Mouse (Mus musculus): ENCODE data around the gene Kmt2d.

Kmt2d gene

DNA sequence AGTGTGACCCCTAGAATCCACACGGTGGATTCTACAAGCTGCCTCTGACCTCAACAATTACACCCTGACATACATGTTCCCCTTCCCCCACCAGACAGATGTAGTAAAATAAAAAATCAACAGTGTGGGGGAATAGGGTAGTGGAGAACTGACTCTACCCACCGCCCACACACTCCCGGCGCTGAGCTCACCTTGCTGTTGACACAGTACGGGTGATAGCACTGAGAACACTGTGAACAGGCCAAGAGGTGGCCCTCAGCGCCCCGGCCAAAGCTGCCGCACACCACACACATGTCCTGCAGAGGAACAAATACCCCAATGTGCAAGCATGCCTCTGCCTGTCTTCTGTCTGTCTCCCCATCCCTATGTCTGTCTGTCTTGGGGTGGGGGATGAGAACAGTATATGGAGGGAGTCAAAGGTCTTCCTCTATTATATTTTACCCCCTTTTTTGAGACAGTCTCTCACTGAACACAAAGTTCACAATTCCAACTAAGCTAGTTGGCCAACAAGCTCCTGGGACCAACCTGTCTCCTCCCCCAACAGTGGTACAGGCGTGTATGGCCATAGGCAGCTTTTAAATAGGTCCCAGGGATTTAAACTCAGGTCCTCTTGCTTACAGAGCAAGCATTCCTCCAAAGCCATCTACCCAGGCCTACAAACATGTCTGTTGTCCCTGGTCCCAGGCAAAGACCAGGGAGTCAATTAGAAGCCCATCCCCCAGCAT is 11.5 kb downstream of the Kmt2d start:
- no peak for DNase-seq (ENCODE audit: low read depth, low spot score)

- DNase-seq (ENCODE audit: low read depth, low spot score), result no peak
Measured at GRCm38 (mm10) chr15:98854214-98854613, 16.8 kb downstream of the Kmt2d start.

GRCm38 (mm10) chr15:98853161-98853937 is 17.7 kb downstream of the Kmt2d start:
- no peak for DNase-seq (ENCODE audit: low read depth, low spot score)

DNA sequence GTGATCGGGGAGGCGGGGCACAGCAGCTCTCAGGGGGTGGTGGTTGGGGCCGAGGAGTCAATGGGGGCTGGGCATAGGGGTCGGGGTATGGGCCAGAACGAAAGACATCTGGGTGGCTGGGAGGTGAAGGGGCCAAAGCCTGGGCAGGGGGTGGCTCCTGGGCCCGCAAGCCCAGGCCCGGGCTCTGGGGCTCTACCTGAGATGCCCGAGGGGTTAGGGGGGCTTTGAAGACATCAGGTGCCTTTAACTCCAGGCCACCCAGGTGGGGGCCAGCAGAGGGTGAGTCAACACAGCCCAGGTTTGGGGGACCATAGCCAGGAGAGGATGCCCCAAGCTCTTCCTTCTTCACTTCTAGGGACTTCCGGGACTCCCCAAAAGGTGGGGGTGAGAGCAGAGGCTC is 18.3 kb downstream of the Kmt2d start:
- no peak for DNase-seq (ENCODE audit: low read depth, low spot score)

DNA sequence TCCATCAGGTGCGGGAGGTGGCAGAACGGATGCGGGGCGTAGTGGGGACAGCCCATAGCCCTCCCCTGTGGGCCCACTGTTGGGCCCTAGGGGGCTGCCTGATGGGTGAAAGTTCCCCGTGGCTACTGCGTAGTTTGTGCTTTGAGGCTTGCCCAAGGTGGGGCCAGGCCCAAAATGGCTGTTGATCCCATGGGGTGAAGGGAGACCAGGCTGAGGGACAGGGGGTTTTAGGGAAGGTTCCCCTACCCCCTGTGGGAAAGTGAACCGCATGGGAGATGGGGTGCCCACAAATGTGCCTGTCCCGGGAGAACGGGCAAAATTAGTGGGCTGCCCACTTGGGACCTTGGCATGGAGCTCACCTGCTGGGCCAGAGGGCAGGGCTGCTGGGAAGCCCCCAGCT is 18.9 kb downstream of the Kmt2d start:
- DNase-seq (ENCODE audit: low read depth, low spot score), result no peak

DNA sequence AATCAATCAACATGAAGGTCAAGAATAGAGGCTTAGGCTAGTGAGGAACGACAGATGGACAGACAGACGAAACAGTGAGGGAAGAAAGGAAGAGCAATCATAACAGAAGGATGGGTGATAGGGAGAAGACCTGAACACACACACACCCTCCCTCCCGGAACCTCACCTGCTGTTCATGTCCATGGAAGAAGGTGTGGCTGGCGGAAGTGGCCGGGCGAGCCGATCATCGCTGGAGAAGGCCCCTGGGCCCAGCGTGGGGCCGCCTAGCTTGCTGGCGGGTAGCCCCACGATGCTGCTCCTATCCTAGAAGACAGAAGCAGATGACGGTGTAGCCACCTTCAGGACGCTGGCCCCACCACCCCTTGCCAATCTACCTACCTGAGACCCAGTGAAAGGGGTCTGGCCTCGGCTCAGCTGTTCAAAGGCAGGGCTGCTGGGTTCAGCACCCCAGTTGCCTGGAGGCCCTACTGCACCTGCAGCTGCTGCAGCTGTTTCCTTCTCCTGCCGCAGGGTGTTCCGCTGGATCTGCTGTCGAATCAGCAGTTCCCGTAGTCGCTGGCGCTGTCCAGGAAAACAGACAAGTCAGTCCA is 19.7 kb downstream of the Kmt2d start:
- no peak for DNase-seq (ENCODE audit: low read depth, low spot score)

DNA sequence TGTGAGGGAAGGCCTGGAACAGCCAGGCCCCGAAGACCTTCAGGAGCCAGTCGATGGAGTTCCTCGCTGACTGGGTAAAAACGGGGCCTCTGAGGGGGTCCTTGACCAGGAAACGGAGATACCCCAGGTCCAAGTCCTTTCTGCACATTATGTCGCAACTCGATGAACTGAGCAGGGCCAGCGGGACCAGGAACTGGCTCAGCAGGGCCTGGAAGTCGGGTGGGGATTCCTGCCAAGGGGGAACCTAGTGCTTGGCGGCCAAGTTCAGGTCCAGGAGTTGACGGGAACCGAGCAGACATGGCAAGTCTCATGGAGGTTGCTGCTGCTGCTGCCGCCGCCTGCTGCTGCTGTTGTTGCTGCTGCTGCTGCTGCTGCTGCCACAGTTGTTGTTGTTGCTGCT is 20.3 kb downstream of the Kmt2d start:
- DNase-seq (ENCODE audit: low read depth, low spot score), result no peak

GRCm38 (mm10) chr15:98849956-98850600 is 20.9 kb downstream of the Kmt2d start:
- no peak for DNase-seq (ENCODE audit: low read depth, low spot score)

DNA sequence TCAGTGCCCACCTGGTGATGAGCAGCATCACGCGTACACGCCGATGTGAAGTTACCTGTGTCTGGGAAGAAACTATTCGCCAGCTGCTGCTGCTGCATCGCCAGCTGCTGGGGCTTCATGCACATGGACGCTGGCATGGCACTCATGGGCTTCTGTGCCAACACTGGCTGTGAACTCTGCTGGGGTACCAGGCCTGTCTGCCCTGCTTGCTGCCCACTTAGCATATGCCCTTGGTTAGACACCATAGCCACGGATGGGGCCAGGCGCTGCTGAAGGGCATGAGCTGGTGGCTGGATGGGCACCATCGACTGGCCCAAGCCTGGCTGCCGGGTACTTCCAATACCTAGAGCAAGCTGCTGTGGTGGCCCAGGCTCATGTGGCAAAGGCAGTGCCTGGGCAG is 21.8 kb downstream of the Kmt2d start:
- DNase-seq (ENCODE audit: low read depth, low spot score), result no peak

DNA sequence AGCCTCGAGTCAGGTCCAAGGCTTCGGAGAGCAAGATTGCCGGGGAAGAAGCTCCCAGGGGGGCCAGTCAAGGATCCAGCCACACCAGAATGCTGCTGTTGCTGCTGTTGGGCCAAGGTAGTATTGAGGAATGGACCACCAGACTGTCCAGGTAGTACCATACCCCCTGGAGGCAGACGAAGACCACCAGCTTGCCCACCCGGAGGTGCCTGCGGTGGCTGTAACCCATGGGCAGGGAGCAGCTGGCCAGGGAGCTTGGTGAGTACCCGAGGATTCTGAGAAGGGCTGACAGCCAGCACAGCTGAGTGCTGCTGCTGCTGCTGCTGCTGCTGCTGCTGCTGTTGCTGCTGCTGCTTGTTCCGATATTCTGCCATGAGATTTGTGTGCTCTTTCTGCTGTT is 24.9 kb downstream of the Kmt2d start:
- no peak for DNase-seq (ENCODE audit: low read depth, low spot score)

DNA sequence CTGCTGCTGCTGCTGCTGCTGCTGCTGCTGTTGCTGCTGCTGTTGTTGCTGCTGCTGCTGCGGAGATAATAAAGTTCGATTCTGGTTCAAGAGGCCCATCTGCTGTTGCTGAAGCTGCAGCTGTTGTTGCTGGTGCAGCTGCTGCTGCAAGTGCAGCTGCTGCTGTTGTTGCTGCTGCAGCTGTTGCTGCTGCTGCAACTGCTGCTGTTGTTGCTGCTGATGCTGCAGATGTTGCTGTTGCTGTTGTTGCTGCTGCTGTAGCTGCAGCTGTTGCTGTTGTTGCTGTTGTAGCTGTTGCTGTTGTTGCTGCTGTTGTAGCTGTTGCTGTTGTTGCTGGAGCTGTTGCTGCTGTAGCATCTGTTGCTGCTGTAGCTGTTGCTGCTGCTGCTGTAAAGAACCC is 25.9 kb downstream of the Kmt2d start:
- DNase-seq (ENCODE audit: low read depth, low spot score), result no peak

DNA sequence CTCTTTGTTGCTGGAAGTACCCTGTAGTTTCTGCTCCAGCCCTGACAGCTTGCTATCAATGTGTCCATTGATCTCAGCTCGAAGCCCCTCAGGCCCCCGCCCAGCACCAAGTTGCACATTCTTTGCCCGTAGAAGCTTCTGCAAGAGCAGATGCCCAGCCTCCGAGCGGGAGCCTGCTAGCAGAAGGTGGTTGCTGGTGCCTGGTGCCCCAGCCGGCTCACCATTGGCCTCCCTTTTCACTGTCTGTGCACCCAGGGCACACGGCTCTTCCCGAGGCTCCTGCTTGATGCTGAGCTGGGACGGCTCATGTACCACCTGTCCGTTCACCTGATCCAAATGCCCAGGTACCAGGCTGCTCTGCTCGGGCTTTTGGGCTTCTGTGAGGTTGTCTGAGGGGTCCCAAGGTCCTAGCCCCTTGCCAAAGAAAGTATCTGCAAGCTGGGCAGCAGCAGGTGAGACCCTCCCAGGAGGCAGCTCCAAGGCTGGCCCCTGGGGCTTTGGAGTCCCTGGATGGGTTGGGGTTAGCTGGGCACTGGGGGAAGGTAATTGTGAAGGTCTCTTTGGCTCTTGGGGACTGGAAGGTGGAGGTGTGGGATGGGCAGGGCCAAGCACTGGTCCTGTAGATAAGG is 27.3 kb downstream of the Kmt2d start:
- no peak for DNase-seq (ENCODE audit: low read depth, low spot score)

- DNase-seq (ENCODE audit: low read depth, low spot score), result no peak
Measured at GRCm38 (mm10) chr15:98839671-98840585, 31.1 kb downstream of the Kmt2d start.

- no peak for DNase-seq (ENCODE audit: low read depth, low spot score)
Measured at GRCm38 (mm10) chr15:98839161-98839560, 31.8 kb downstream of the Kmt2d start.

GRCm38 (mm10) chr15:98837743-98838103 is 33.3 kb downstream of the Kmt2d start:
- DNase-seq (ENCODE audit: low read depth, low spot score), result no peak

DNA sequence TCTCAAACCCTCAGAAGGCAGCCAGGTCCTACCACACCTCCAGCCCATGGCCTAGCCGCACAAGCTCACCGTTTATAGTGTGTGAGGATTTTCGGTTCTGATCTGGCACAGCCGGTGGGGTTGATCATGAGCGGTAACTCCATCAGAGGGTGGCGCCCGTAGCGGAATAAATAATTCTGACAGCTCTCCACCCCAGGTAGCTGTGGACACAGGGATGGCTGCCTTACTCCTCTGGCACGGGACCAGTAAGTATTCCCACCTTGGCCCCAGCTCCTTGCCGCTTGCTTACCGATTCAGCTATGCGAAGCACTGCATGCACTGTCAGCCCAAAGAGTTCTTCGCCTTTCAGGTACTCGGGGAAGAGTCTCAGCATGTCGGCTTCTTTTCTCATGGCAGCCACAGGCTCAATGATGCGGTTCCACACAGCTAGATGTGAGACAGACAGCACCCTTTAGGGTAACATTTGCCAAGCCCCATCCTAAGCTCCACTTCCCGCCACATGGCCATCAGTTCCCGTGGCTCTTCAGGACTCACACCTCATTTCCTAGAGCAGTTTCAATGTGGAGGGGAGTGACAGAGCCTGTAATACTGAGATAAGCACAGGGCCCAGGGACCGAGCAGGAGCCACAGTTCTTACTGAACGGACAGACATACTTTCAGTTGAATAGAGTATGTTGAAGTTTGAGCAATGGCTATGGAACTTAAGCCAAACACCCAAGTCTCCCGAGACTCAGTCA is 33.8 kb downstream of the Kmt2d start:
- DNase-seq (ENCODE audit: low read depth, low spot score), result no peak

DNA sequence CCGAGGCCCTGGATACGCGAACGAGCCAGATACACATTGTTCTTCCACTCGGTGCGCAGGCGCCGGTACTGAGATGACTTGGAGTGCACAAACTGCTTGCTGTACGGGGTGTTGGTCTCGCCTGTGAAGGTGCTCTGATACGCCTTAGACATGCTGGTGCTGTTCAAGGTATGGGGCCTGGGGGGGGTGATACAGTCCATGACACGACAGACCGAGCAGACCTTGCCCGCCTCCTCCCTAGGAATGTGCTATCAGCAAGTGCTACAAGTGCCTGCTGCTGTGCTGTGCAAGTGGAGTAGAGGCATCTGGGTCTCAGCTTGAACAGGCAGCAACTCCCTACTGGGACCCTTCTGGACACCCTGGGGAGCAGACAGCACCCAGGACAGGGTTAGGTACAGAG is 35.7 kb downstream of the Kmt2d start:
- no peak for DNase-seq (ENCODE audit: low read depth, low spot score)

DNA sequence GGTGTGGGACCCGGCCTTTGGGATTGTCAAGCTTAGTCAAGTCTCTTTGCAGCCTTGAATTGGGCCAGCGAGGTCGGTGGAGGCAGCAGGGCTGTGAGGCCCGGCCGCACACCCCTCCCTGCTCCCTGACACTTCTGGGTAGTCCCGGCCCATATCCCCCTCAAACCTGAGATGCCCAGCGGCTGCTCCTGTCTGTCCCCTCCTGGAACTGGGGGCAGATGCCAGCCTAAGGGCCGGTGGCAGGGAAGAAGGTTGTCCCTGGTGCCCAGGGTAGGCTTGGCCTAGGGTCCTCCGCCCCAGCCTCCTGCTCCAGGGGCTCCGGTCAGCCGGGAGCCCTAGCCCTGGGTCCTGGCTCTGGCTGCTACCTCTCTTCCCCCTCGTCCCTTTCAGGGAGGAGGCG is 36.9 kb downstream of the Kmt2d start:
- DNase-seq (ENCODE audit: low read depth, low spot score), result no peak

DNA sequence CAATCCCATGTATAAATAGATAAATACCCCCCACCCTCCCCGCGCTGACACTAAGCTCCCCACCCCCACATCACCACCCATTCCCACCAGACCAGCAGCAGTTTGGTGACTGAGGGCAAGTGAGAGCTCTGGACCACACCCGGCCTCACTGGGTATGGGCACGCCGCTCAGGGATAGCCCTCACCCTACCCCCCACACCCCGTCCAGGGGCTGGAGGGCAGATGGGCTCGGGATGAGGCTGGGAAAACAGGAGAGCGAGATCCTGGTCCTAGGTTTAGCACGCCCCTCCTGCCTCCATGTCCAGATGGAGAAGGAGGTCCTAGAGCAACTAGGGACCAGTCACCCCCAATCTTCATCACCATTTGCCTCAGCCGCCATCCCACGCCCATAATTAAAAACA is 37.7 kb downstream of the Kmt2d start:
- no peak for DNase-seq (ENCODE audit: low read depth, low spot score)

Measured in WW6 (cell line).